Mouse (Mus musculus) kidney, adult 2 months (tissue): ENCODE data around the gene Wscd1. TPM values are rescaled to one million over a fixed set of nuclear protein-coding genes. Genes with fewer than 3 reads are reported as not detected.

Source experiments
- DNase-seq: peaks from one replicate; pipeline ENCODE4 v3.0.0; 2021
- H3K27ac ChIP-seq: fragments of 200-500 bp; 2 replicates; pipeline ENCODE4 v1.5.1; 2012; ENCODE audit warnings: low read depth, low read length, control low read depth, inconsistent platforms; ENCODE audit not compliant: insufficient read depth
- H3K27me3 ChIP-seq: fragments of 200-500 bp; replicated peaks from 2 replicates; pipeline ENCODE4 v1.6.1; 2012; ENCODE audit warnings: mild to moderate bottlenecking, moderate library complexity, low read length, inconsistent platforms; ENCODE audit not compliant: control insufficient read depth, insufficient read depth
- H3K36me3 ChIP-seq: fragments of 200-500 bp; 2 replicates; pipeline ENCODE4 v1.6.1; 2012; ENCODE audit warnings: mild to moderate bottlenecking, moderate library complexity, low read length, inconsistent platforms; ENCODE audit not compliant: control insufficient read depth, insufficient read depth
- H3K4me1 ChIP-seq: fragments of 200-500 bp; 2 replicates; pipeline ENCODE4 v1.6.1; 2011; ENCODE audit warnings: low read length; ENCODE audit not compliant: control insufficient read depth, insufficient read depth
- H3K4me3 ChIP-seq: fragments of 200-500 bp; 2 replicates; pipeline ENCODE4 v1.5.1; 2011; ENCODE audit warnings: mild to moderate bottlenecking, low read depth, low read length, control low read depth; ENCODE audit not compliant: insufficient read depth
- CTCF ChIP-seq: fragments of 200-500 bp; conservative IDR thresholded peaks from 2 replicates; pipeline ENCODE4 v1.5.1; 2011; ENCODE audit warnings: low read depth, mild to moderate bottlenecking, control low read depth, low read length, moderate library complexity, mixed read lengths; ENCODE audit not compliant: insufficient read depth, insufficient read length
- POLR2A ChIP-seq: fragments of 200-500 bp; IDR thresholded peaks from one replicate; pipeline ENCODE4 v1.6.1; 2011; ENCODE audit warnings: low read depth, low read length, control low read depth
- WGBS: fragments of 180-500 bp; shearing (Covaris S2); methylation state at CpG from one replicate; pipeline ENCODE4 v1.1.7; 2018; 5-methylcytosine and 5-hydroxymethylcytosine counted together
- polyA plus RNA-seq: library from polyadenylated mRNA; depleted of rRNA; stranded (reverse); fragments of >200 nt; gene quantifications from 2 replicates; pipeline ENCODE4 v1.2.3, GENCODE M21; 2012; rRNA removed

The Wscd1 gene
- 11.5 and 12.5 TPM in 2 replicates for polyA plus RNA-seq

- H3K27ac ChIP-seq, result no peak within 1 kb of the TSS
- peak; percentile 33 for DNase-seq
- 18% methylated on average over 5 of the region's 5 CpGs for WGBS
- H3K4me3 ChIP-seq, result peak within 1 kb of the TSS; percentile 52
- TF ChIP-seq CTCF (no peak; the same call in 1 of the 2 replicates), POLR2A (no peak)
- no peaks in the 10 kb centered on the region for H3K36me3 ChIP-seq
- H3K4me1 ChIP-seq, result no peaks in the 10 kb centered on the region
- H3K27me3 ChIP-seq, result no peaks in the 10 kb centered on the region; the same call in 1 of the 2 replicates
These were observed at the start of gene Wscd1 for GRCm38 (mm10) chr11:71749671-71750070. TSS of gene Wscd1 (plus strand) at chr11:71749920.

GRCm38 (mm10) chr11:71728066-71728465 is 21.7 kb upstream of the Wscd1 start:
- WGBS, result 72% methylated on average over 3 of the region's 3 CpGs
- Histone ChIP-seq H3K4me3 (no peak overlapping the region), H3K27ac (no peak overlapping the region), H3K36me3 (no peaks in the 10 kb centered on the region), H3K4me1 (no peaks in the 10 kb centered on the region), H3K27me3 (no peaks in the 10 kb centered on the region)
- no peak for DNase-seq
- TF ChIP-seq POLR2A, result no peak
- TF ChIP-seq CTCF, result no peak

GRCm38 (mm10) chr11:71729287-71729686 is 20.4 kb upstream of the Wscd1 start:
- Histone ChIP-seq H3K27me3 (no peaks in the 10 kb centered on the region), H3K27ac (no peak overlapping the region), H3K36me3 (no peaks in the 10 kb centered on the region), H3K4me3 (no peak overlapping the region), H3K4me1 (no peaks in the 10 kb centered on the region)
- 80% methylated on average over 3 of the region's 3 CpGs for WGBS
- TF ChIP-seq CTCF, result no peak
- no peak for TF ChIP-seq POLR2A
- no peak for DNase-seq

- no peak for DNase-seq
- 70% methylated on average over 4 of the region's 4 CpGs for WGBS
- TF ChIP-seq POLR2A, result no peak
- no peak for TF ChIP-seq CTCF
- Histone ChIP-seq H3K4me1 (no peaks in the 10 kb centered on the region), H3K27ac (no peak overlapping the region), H3K27me3 (no peaks in the 10 kb centered on the region), H3K36me3 (no peaks in the 10 kb centered on the region), H3K4me3 (no peak overlapping the region)
These were observed 15.9 kb upstream of the Wscd1 start for GRCm38 (mm10) chr11:71733771-71734170.

GRCm38 (mm10) chr11:71737106-71737505 is 12.6 kb upstream of the Wscd1 start:
- WGBS, result 32% methylated on average over 5 of the region's 5 CpGs
- peak; percentile 61; the same call in 1 of the 2 replicates for TF ChIP-seq CTCF
- TF ChIP-seq POLR2A, result no peak
- no peak overlapping the region for H3K4me3 ChIP-seq
- H3K4me1 ChIP-seq, result no peaks in the 10 kb centered on the region
- H3K36me3 ChIP-seq, result no peaks in the 10 kb centered on the region
- no peaks in the 10 kb centered on the region for H3K27me3 ChIP-seq
- no peak for DNase-seq
- no peak overlapping the region for H3K27ac ChIP-seq

GRCm38 (mm10) chr11:71738501-71739045 is 11.1 kb upstream of the Wscd1 start:
- 56% methylated on average over 2 of the region's 2 CpGs for WGBS
- Histone ChIP-seq H3K36me3 (no peaks in the 10 kb centered on the region), H3K27ac (no peak overlapping the region), H3K4me3 (no peak overlapping the region), H3K4me1 (no peaks in the 10 kb centered on the region), H3K27me3 (no peaks in the 10 kb centered on the region)
- DNase-seq, result no peak
- TF ChIP-seq CTCF (no peak), POLR2A (no peak)

- H3K36me3 ChIP-seq, result no peaks in the 10 kb centered on the region
- H3K4me3 ChIP-seq, result no peak overlapping the region
- no peak for TF ChIP-seq POLR2A
- DNase-seq, result no peak
- 95% methylated on average over 3 of the region's 3 CpGs for WGBS
- no peak overlapping the region for H3K27ac ChIP-seq
- no peaks in the 10 kb centered on the region for H3K4me1 ChIP-seq
- no peaks in the 10 kb centered on the region for H3K27me3 ChIP-seq
These were observed 3.8 kb upstream of the Wscd1 start for GRCm38 (mm10) chr11:71745875-71746274.

GRCm38 (mm10) chr11:71747719-71748118 is 2.0 kb upstream of the Wscd1 start:
- peak; percentile 52 for DNase-seq
- Histone ChIP-seq H3K36me3 (no peaks in the 10 kb centered on the region), H3K4me3 (no peak overlapping the region), H3K4me1 (no peaks in the 10 kb centered on the region), H3K27ac (peak overlapping the region; percentile 43; the same call in 1 of the 2 replicates), H3K27me3 (no peaks in the 10 kb centered on the region; the same call in 1 of the 2 replicates)
- TF ChIP-seq POLR2A, result no peak
- TF ChIP-seq CTCF, result no peak
- 71% methylated on average over 7 of the region's 7 CpGs for WGBS
